Mouse (Mus musculus): Measurements from ENCODE around the gene Ndufs2. TPM values are rescaled to one million over a fixed set of nuclear protein-coding genes. Genes with fewer than 3 reads are reported as not detected.

Gene Ndufs2
- total RNA-seq, 2 experiments from 2014 or later = 280 to 286 TPM

- peak in 1 of 2 experiments; percentile 0 for DNase-seq (ENCODE audit: low spot score in 2 of 2)
Observed at GRCm38 (mm10) chr1:171279012-171279705, 28.0 kb upstream of the Ndufs2 start.

DNA sequence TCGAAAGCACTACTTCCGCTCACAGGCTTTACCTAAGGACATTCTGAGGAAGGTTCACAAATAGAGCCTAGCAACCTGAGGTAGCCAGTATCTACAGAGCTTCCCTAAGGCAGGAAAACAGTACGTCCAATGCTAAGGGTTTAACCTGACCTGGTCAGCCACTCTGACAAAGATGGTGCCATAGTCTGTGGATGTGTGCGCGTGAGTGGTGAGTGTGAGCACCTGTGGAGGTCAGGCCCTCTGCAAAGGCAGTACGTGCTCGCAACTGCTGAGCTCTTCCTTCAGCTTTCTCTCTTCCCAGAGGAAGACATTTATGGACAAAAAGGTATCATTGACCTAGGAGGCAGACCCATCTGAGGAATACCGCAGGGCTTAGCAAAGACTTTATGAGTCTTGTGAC is 27.2 kb upstream of the Ndufs2 start:
- no peak for DNase-seq (ENCODE audit: low spot score in 2 of 2)

GRCm38 (mm10) chr1:171277736-171278135 is 26.5 kb upstream of the Ndufs2 start:
- DNase-seq (ENCODE audit: low spot score in 2 of 2) = no peak

GRCm38 (mm10) chr1:171276110-171276748 is 25.0 kb upstream of the Ndufs2 start:
- no peak for DNase-seq (ENCODE audit: low spot score in 2 of 2)

DNA sequence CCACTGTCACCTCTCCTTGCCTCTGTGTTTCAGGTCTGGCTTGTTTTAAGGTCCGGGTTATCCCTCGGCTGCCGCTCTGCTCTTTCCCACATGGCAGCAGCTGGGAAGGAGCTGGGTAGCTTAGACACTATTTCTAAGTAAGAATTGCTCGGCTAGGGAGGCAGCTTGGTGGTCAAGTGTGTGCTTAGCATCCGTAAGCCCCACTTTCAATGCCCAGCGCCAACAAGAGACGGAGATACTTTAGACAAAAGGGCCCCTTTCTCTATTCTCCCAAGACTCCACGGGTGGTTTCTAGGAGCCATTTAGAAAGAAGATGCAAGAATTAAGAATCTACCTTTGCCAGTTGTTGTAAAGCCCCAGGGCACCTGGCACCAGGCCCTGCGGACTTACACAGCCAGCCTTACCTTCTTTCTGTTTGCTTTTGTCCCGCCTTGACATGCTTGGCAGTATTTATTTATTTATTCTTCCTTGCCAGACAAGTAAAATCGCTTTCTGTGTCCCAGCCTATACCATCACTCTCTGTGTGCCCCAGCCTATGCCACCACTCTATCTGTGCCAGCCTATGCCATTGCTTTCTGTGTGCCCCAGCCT is 24.1 kb upstream of the Ndufs2 start:
- DNase-seq (ENCODE audit: low spot score in 2 of 2) = no peak

DNA sequence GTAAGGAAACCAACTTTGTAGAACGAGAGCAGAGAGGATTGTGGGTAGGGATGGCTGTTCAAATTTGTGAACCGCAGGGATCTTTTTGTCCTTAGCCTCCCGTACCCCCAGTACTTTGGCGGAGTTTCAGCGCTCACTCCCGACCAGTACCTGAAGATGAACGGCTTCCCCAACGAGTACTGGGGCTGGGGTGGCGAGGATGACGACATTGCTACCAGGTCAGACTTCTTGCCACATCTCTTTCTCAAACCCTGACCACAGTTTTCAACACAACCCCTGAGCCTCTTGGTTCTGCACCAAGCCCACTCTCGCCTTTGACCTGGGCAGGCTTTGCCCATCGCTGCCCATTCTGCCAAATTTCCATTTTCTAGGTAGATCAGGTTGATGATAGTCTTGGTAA is 23.0 kb upstream of the Ndufs2 start:
- no peak for DNase-seq (ENCODE audit: low spot score in 2 of 2)

DNA sequence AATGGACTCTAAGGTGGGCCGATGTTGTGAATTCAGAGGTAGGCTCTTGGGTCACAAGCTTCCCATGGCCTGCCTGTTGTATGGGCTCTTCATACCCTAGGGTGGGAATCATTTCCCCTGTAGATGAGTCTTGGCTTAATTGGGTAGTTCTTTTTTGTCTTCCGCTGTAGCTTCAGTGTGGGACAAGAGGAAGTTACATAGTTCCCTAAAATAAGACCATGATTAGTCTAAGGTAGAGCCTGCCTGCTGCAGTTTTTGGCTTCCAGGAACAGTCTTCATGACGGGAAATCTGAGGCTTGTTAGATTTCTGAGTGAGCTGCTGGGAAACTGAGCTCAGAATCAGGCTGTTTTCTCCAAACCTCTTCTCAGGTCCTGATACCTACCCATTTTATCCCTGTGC is 20.9 kb upstream of the Ndufs2 start:
- no peak for DNase-seq (ENCODE audit: low spot score in 2 of 2)

DNA sequence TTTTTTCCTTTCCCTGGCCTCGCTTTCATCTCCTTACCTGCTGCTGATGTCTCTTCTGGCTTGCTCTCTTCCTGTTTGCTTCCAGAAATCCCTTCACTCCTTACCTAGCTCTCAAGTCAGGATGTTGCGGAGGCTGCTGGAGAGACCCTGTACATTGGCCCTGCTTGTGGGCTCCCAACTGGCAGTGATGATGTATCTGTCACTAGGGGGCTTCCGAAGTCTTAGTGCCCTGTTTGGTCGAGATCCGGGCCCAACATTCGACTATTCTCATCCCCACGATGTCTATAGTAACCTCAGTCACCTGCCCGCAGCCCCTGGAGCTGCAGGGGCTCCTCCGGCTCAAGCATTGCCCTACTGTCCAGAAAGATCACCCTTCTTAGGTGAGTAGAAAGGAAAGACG is 20.4 kb upstream of the Ndufs2 start:
- DNase-seq (ENCODE audit: low spot score in 2 of 2) = no peak

DNA sequence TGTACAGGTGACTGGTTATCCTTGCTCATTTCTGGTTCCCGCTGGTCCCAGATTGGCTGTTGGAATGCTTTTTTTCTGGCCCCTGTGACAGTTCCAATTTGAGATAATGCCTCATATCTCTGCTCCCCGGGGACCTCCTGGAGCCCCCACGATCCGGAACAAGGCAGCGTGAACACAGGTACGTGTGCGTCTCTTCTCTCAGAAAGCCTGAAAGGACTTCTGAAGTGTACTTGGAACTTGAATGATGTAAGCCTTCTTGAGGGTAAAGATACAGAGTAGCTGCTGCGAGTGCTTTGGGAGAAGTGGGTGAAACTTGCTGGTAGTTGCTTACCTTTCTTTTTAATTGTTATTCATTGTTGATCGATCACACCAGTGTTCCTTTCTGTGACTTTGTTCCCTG is 20.0 kb upstream of the Ndufs2 start:
- no peak for DNase-seq (ENCODE audit: low spot score in 2 of 2)

- no peak for DNase-seq (ENCODE audit: low spot score in 2 of 2)
Observed at GRCm38 (mm10) chr1:171270573-171270900, 19.3 kb upstream of the Ndufs2 start.

- DNase-seq (ENCODE audit: low spot score in 2 of 2) = peak; percentile 96 to 98
Observed at GRCm38 (mm10) chr1:171269848-171270572, 18.8 kb upstream of the Ndufs2 start, which contains the start of gene B4galt3. B4galt3 (plus strand) TSS chr1:171270328.

DNA sequence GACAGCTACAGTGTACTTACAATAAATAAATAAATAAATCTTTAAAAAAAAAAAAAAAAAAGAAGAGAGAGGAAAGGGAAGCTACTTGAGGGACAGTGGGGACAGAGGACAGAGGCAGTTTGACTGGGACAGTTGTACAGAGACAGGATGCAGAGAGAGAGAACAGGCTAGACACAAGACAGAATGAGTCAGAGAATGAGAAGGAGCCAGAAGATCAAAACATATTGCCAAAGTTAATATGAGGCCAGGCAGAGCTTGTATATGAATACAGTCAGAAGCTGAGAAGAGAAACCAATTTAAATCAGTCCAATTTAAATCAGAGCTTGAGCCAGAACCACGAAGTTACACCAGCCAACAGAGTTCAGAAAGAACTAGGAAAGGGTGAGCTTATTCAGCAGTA is 17.2 kb upstream of the Ndufs2 start:
- DNase-seq (ENCODE audit: low spot score in 2 of 2) = no peak

GRCm38 (mm10) chr1:171265971-171266744 is 15.0 kb upstream of the Ndufs2 start:
- DNase-seq (ENCODE audit: low spot score in 2 of 2) = no peak

DNA sequence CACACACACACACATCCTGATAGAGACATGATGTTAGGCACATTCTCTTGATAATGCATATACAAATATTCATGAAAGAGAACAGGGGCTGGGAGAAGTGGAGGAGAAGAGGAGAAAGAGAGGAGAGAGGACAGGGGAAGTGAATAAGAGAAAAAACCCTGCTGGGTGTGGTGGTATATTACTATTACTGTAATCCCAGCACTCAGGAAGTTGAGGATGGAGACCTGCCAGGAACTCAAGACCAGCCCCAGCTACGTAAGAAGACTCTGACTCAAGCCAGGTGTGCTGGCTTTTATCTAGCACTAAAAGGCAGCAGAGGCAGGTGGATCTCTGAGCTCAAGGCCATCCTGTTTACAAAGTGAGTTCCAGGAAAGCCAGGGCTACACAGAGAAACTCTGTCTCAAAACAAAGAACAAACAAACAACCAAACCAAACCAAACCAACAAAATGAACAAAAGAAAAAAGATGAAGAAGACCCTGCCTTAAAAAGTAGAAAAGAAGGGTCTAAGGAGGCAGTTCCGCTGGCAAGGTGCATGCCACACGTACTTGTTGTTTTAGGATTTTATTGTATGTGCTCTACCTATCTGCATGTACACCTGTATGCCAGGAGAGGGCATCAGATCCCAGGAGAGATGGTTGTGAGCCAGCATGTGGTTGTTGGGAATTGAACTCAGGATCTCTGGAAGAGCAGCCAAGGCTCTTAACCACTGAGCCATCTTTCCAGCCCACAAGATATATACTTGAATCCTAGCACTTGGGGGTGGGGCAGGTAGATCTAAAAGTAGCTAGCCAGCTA is 12.7 kb upstream of the Ndufs2 start:
- no peak for DNase-seq (ENCODE audit: low spot score in 2 of 2)

DNA sequence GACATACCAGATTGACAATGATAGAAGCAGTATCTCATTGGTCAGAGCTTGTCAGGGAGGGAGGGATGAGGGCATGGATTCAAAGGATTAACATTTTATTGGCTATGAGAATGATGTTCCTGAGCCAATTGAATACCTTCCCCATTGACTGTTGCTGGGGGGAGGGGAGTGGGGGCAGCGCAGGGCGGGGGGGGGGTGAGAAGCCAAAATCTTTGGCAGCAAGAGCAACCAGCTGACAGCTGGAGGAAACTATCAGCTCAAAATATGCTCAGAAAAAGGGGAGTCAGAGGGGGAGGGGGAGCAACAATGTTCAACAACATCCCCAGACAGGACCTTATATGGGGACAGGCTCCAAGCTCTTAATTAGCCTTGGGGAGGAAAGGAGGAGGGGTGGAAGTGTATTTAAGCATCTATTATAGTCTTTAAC is 12.0 kb upstream of the Ndufs2 start:
- DNase-seq (ENCODE audit: low spot score in 2 of 2) = no peak

- peak; percentile 74 to 86 for DNase-seq (ENCODE audit: low spot score in 2 of 2)
Observed at GRCm38 (mm10) chr1:171262594-171263130, 11.5 kb upstream of the Ndufs2 start.

DNA sequence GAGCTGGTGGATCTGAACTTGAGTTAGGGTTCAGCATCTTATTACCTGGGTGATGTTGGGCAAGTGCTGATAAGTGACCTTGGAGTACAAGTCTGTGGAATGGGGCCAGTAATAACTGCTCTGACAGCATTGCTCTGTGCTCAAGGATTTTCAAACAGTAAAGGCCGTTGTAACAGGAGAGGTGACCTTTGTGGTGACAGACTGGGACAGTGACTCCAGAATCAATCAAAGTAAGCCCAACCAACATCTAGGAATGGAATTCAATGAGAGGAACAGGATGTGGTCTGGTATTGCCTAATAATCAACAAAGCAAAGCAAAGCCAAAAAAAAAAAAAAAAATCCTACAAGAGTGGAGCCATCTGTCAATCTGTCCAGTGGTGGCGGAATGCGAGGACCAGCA is 9.1 kb upstream of the Ndufs2 start:
- no peak for DNase-seq (ENCODE audit: low spot score in 2 of 2)

DNA sequence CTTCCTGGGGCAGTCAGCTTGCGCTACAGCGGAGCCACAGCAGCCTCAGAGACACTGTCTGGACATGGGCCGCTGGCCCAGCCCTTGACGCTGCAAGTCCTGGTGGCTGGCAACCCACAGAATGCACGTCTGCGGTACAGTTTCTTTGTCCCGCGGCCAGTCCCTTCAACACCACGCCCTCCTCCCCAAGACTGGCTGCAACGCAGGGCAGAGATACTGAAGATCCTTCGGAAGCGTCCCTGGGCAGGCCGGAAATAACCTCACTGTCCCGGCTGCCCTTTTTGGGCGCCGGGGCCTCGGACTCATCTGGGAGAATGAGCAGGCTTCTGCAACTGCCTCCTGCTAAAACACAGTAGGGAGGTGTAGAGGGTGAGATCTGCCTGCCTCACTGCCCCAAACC is 7.7 kb upstream of the Ndufs2 start:
- DNase-seq (ENCODE audit: low spot score in 2 of 2) = no peak

DNA sequence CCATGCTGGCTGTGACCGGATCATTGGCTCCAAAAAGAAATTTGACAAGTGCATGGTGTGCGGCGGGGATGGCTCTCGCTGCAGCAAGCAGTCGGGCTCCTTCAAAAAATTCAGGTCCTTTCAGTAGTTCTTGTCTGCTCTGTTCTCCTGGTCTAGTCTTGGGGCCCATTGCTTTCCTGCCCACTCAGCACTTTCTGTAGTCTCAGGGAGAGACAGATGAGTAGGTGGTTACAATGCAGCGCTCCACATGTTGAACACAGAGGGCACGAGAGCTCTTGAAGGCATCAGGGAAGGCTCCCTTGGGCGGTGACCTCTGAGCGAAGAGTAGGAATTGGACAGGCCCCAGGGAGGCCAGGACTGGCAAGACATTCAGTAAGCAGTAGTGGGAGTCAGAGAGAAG is 6.6 kb upstream of the Ndufs2 start:
- no peak for DNase-seq (ENCODE audit: low spot score in 2 of 2)

GRCm38 (mm10) chr1:171256937-171257548 is 5.9 kb upstream of the Ndufs2 start:
- DNase-seq (ENCODE audit: low spot score in 2 of 2) = peak; percentile 54 to 67
